Mouse (Mus musculus) lung, embryonic 15.5 days (tissue): ENCODE results near the gene Abraxas2. TPM values are rescaled to one million over a fixed set of nuclear protein-coding genes. Genes with fewer than 3 reads are reported as not detected.
A peak's percentile ranks its signal among the peaks of the same experiment; 100 is the strongest.

Experiments
- ATAC-seq: fragments of 200-750 bp; cut with Nextera tagmentation; 2 replicates; pipeline ENCODE4 v1.8.0; 2017; ENCODE audit warnings: moderate number of reproducible peaks, borderline replicate concordance; ENCODE audit not compliant: low FRiP score, low TSS enrichment; ENCODE audit errors: extremely low read depth
- H3K27ac ChIP-seq: fragments of 300-500 bp; sonication (generic); 2 replicates; pipeline ENCODE4 v1.5.1; 2015; ENCODE audit warnings: moderate library complexity, mild to moderate bottlenecking, inconsistent platforms
- H3K27me3 ChIP-seq: fragments of 300-500 bp; sonication (generic); 2 replicates; pipeline ENCODE4 v1.6.1; 2015; ENCODE audit warnings: inconsistent platforms
- H3K36me3 ChIP-seq: fragments of 300-500 bp; sonication (generic); 2 replicates; pipeline ENCODE4 v1.6.1; 2015; ENCODE audit warnings: inconsistent platforms
- H3K4me1 ChIP-seq: fragments of 300-500 bp; sonication (generic); 2 replicates; pipeline ENCODE4 v1.6.1; 2015; ENCODE audit warnings: inconsistent platforms
- H3K4me2 ChIP-seq: fragments of 300-500 bp; sonication (generic); 2 replicates; pipeline ENCODE4 v1.6.1; 2015; ENCODE audit warnings: inconsistent platforms, mild to moderate bottlenecking, moderate library complexity
- H3K4me3 ChIP-seq: fragments of 300-500 bp; sonication (generic); 2 replicates; pipeline ENCODE4 v1.5.1; 2015; ENCODE audit warnings: mild to moderate bottlenecking, inconsistent platforms
- H3K9ac ChIP-seq: fragments of 300-500 bp; sonication (generic); 2 replicates; pipeline ENCODE4 v1.6.1; 2015; ENCODE audit warnings: inconsistent platforms
- H3K9me3 ChIP-seq: fragments of 300-500 bp; sonication (generic); 2 replicates; pipeline ENCODE4 v1.6.1; 2016; ENCODE audit warnings: inconsistent platforms
- WGBS: fragments of 180-500 bp; shearing (Covaris S2); methylation state at CpG from one replicate; pipeline ENCODE4 v1.1.7; 2015; 5-methylcytosine and 5-hydroxymethylcytosine counted together
- polyA plus RNA-seq: library from polyadenylated mRNA; unstranded; fragments of >200 nt; fragmentation: Nextera tagmentation; extraction: Ambion mirVana; gene quantifications from 2 replicates; pipeline ENCODE4 v1.2.1, GENCODE M21; 2015

Gene Abraxas2
- polyA plus RNA-seq, 1 experiment from 2014 or later, result 34.0 TPM

DNA sequence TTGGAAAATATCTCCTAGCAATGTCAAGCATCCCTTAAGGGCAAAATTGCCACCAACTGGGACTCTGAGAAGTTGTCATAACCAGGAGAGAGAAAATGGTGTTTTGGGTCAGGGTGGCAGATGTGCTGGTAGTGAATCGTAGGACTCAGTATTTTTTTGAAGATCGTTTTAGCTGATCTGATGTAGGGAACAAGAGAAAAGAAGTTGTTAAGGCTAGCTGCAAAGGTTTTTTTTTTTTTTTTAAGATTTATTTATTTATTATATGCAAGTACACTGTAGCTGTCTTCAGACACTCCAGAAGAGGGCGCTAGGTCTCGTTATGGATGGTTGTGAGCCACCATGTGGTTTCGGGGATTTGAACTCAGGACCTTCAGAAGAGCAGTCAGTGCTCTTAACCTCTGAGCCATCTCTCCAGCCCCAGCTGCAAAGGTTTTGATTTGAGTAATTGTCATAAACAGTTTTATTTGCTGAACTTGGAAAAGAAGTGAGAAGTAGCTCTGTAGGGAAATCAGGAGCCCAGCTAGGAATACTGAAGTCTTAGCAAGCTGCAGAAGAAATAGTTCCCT lies 899 bp upstream of the Abraxas2 start:
- H3K9ac ChIP-seq, result no peak overlapping the region
- no peaks in the 10 kb centered on the region for H3K36me3 ChIP-seq
- H3K4me3 ChIP-seq, result no peak overlapping the region
- ATAC-seq, result no peak
- 62% methylated on average over 5 of the region's 5 CpGs for whole genome bisulfite sequencing
- no peak overlapping the region for H3K27ac ChIP-seq
- peaks cover 10% of the 10 kb centered on the region for H3K4me1 ChIP-seq
- H3K27me3 ChIP-seq, result no peaks in the 10 kb centered on the region
- H3K9me3 ChIP-seq, result no peaks in the 10 kb centered on the region
- H3K4me2 ChIP-seq, result no peak overlapping the region

DNA sequence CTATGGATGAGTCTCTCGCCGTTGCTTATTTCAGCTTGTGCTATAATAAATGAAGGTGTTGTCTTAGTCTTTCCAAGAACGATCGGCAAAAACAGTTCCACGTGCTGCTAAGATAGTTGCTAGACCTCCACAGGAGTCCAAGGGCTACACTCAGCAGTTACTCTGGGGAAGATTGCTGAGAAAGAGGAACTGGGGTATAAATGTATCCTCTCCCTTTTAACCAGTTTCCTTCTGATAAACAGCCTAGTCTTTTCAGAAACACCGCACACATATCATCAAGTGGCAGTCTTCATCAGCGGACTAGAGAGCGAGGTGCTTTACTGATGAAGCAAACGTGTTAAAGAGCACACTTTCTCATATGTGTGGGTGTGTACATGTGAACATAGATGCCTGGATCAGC lies 7.3 kb downstream of the Abraxas2 start:
- ATAC-seq, result no peak
- no peak overlapping the region for H3K9ac ChIP-seq
- H3K27me3 ChIP-seq, result no peaks in the 10 kb centered on the region
- WGBS, result 93% methylated on average over 9 of the region's 9 CpGs
- H3K4me2 ChIP-seq, result no peak overlapping the region
- H3K36me3 ChIP-seq, result peaks cover 54% of the 10 kb centered on the region
- H3K4me1 ChIP-seq, result no peaks in the 10 kb centered on the region
- H3K4me3 ChIP-seq, result no peak overlapping the region
- H3K9me3 ChIP-seq, result no peaks in the 10 kb centered on the region
- H3K27ac ChIP-seq, result no peak overlapping the region

DNA sequence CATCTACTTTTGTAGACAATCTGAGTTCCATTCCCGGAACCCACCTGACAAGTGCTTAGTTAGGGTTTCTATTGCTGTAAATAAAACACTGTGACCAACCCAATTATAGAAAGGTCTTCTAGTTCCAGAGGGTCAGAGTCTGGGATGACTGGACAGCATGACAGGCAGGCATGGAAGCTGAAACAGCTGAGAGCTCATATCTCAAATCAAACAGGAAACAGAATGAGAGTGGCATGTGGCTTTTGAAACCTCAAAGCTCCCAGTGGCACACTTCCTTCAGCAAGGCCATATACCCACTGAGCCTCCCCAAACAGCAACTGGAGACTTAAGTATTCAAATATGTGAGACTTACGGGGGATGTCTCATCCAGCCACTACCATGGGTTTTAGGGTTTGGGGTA lies 14.0 kb downstream of the Abraxas2 start:
- Histone ChIP-seq H3K4me3 (no peak overlapping the region), H3K9ac (no peak overlapping the region), H3K36me3 (peaks cover 86% of the 10 kb centered on the region), H3K4me1 (no peaks in the 10 kb centered on the region), H3K4me2 (no peak overlapping the region), H3K27me3 (no peaks in the 10 kb centered on the region), H3K27ac (no peak overlapping the region), H3K9me3 (no peaks in the 10 kb centered on the region)
- ATAC-seq, result no peak
- WGBS, result 99% methylated on average over 2 of the region's 2 CpGs

DNA sequence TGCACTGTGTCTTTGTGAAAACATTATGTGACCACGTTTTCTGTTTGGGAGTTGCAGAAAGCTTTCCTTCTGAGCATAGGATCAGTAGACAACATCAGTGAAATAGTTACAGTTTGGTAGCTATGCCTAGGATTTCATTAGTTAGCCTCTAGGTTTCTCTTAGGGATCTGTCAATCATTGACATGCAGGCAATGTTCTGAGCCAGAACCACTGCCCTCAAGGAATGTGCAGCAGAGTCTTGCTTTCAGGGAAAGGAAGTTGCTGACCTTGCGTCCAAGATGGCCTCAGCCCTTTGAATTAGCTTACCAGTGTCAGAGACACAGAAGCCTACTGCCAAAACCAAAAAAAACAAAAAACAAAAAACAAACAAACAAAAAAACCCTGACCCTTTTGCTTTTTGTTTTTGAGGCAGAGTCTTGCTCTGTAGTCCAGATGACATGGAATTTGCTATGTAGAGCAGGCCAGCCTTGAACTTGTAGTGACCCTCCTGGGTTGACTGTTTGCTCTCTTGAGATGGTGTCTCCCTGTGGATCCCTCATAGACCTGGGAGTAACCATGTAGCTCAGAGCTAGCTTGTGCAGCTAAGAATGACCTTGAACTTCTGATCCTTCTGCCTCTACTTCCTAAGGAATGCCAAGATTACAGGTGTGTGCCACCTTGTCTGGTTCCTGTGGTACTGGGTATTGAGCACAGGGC lies 16.5 kb downstream of the Abraxas2 start:
- WGBS, result 91% methylated on average over 2 of the region's 2 CpGs
- Histone ChIP-seq H3K9me3 (no peaks in the 10 kb centered on the region), H3K9ac (no peak overlapping the region), H3K4me1 (no peaks in the 10 kb centered on the region), H3K27ac (no peak overlapping the region), H3K4me2 (no peak overlapping the region), H3K27me3 (no peaks in the 10 kb centered on the region), H3K36me3 (peaks cover 90% of the 10 kb centered on the region), H3K4me3 (no peak overlapping the region)
- no peak for ATAC-seq

DNA sequence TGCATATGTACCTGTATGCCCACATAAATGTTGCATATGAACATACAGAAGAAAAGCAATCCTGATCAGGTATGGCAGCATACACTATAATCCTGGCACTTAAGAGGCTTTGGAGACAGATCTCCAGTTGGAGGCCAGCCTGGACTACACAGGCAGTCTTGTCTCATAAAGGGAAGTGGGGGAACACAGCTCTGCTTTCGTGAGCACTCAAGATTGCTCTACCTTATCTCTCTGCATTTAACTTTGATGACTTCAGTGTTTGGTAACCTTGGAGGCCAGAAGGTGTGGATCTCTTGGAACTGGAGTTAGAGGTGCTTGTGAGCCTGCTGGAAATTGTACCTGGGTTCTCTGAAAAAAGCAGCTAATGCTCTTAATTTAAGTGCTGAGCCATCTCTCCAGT lies 21.3 kb downstream of the Abraxas2 start:
- Histone ChIP-seq H3K4me1 (no peaks in the 10 kb centered on the region), H3K27ac (no peak overlapping the region), H3K4me2 (no peak overlapping the region), H3K4me3 (no peak overlapping the region), H3K27me3 (no peaks in the 10 kb centered on the region), H3K9me3 (no peaks in the 10 kb centered on the region), H3K36me3 (peaks cover 91% of the 10 kb centered on the region), H3K9ac (no peak overlapping the region)
- 77% methylated on average over 1 of the region's 1 CpGs for WGBS
- no peak for ATAC-seq

DNA sequence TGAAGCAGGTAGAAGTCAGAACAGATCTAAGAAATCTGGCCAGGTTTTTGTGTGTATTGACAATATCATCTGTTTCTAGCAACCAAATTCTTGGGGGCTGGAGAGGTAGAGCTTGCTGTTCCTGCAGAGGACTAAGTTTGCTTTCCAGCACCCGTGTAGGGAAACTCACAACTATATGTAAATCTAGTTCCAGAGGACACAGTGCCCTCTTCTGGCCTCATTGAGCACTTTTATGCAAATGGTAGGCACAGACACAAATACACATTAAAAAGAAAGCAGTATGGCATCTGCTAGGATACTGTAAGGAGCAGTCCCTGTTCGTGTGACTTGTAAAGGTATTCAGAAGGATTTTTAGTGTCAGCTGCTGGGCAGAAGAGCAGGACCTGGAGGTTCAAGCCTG lies 23.3 kb downstream of the Abraxas2 start:
- 68% methylated on average over 2 of the region's 2 CpGs for WGBS
- Histone ChIP-seq H3K27ac (no peak overlapping the region), H3K27me3 (no peaks in the 10 kb centered on the region), H3K9me3 (no peaks in the 10 kb centered on the region), H3K4me3 (no peak overlapping the region), H3K9ac (no peak overlapping the region), H3K36me3 (peaks cover 70% of the 10 kb centered on the region), H3K4me2 (no peak overlapping the region), H3K4me1 (no peaks in the 10 kb centered on the region)
- ATAC-seq, result no peak

DNA sequence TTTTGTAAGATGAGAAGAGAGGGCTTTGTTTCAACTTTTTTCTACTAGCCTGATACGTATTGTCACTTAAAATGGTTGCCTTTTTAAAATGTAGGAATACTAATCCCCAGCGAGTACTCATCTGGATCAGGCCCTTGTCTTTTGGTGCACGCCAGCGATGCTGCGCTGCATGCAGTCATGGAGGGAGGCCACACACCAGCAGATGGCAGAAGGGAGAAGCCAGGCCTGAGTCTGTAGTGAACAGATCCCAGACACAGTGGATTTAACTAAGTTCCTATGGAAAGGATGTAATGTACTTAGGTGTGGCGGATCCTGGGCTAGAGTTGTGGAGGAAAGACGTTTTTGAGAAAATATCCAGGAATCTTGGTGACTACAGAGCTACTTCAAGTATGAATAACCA lies 25.0 kb downstream of the Abraxas2 start:
- Histone ChIP-seq H3K4me2 (no peak overlapping the region), H3K9ac (no peak overlapping the region), H3K27ac (no peak overlapping the region), H3K9me3 (no peaks in the 10 kb centered on the region), H3K36me3 (peaks cover 57% of the 10 kb centered on the region), H3K4me3 (no peak overlapping the region), H3K27me3 (no peaks in the 10 kb centered on the region), H3K4me1 (no peaks in the 10 kb centered on the region)
- WGBS, result 91% methylated on average over 7 of the region's 7 CpGs
- ATAC-seq, result no peak

DNA sequence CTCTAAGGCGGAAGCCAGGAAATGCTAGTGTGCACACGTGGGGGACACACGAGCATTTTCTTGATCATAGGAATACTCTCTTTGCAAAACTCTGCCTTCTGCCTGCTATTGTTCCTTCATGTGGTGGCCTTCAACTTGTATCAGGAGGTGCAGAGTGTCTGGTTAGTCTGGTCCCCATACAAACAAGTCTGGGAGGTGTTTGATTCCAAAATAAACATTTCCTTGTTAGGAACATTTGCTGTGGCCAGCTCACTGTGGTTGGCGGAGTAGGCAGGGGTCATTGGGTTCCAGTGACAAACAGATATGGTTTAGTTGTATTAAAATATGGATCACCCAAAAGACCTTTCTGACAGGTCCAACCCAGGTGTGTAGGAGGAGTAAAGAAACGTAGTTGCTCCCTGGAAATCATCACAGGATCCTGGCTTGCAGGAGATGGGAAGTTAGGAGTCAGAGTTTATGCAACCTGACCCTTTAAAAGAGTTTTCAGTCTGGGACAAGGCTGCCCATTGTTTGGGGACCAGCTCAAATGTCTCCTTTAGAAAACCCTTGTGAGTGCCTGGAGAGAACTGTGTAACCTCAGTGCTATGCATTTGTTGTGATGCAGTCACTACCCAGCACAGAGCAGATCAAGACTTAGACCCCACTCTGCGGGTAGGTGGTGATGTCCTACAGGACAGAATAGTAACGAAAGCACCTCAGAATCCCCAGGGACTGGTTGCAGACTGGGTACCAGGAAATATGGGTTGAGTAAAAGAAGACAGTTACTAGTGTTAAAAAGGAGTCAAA lies 28.2 kb downstream of the Abraxas2 start:
- Histone ChIP-seq H3K4me3 (no peak overlapping the region), H3K4me1 (no peaks in the 10 kb centered on the region), H3K9me3 (no peaks in the 10 kb centered on the region), H3K27ac (0 out of 2 replicates have a peak overlapping the region, but pooled peaks have one; percentile 30), H3K9ac (no peak overlapping the region), H3K4me2 (no peak overlapping the region), H3K27me3 (no peaks in the 10 kb centered on the region), H3K36me3 (peaks cover 28% of the 10 kb centered on the region)
- 46% methylated on average over 7 of the region's 7 CpGs for WGBS
- no peak for ATAC-seq

DNA sequence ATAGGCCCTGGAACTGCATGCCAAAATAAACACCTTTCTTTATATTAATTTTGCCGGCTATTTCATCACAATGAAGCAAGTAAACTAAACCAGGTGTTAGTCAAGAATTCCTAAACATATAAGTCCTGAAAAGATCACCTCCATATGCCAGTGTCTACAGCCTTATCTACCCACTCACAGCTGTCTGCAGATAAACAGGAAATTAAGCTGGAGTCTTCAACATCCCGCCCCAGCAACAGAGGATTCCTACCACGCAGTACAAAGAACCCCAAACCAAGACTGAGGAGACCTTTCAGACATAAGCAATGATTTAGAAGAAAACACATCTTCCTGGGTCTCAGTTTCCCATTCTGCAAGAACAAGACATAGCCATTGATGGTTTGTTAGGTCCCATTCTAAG lies 29.0 kb downstream of the Abraxas2 start:
- Histone ChIP-seq H3K4me3 (no peak overlapping the region), H3K9me3 (no peaks in the 10 kb centered on the region), H3K4me2 (no peak overlapping the region), H3K36me3 (peaks cover 20% of the 10 kb centered on the region), H3K27ac (no peak overlapping the region), H3K9ac (no peak overlapping the region), H3K4me1 (no peaks in the 10 kb centered on the region), H3K27me3 (no peaks in the 10 kb centered on the region)
- WGBS, result 42% methylated on average over 3 of the region's 3 CpGs
- no peak for ATAC-seq

DNA sequence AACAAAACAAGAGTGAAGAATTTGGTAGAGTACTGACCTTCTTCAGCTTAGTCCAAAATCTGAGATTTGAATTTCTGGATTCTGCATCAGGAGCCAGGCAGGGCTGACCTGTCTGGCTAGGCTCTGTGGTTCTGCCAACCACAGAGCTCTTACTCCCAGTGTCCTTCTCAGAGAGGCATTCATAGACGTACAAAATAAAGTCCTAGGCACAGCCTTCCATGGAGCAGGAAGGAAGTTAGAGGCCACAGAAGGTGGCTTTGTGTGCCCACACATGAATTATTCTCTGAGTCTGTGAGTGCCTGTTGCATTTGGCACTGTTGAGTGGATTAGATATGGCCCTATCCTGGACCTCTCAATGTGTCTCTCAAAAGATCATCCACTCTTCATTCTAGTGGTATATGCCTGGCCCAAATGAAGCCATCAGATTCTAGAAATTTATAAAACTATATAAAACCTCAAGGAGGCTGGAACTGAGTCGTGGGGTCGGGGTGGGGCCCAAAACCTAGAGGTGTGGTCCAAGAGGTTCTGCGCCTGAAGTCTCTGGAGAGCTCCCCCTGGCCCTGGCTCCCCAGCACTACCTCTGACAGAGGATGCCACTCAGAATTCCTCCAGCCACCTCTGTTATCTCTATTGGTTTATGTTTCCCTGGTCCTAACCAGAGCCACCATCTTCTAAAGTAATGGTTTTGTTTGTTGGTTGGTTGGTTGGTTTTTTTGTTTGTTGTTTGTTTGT lies 29.7 kb downstream of the Abraxas2 start:
- no peaks in the 10 kb centered on the region for H3K27me3 ChIP-seq
- 58% methylated on average over 4 of the region's 4 CpGs for WGBS

DNA sequence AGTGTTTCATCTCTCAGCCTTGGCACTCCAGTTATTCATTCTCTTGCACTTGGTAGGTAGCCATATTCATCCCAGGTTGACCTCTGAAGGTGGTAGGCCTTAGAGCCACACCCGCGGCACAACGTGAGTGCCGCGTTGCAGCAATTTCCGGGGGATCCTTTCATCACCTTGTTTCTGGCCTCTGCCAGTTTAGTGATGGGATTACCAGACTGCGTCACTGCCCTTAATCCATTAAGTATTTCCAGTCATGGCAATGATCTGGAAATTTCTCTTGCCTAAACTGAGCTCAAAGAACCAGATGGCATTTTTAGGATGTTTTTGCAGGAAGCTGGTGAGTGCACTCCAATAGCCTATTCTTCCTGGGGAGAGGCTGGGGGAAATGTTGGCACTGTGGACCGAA lies 30.7 kb downstream of the Abraxas2 start:
- Histone ChIP-seq H3K4me3 (no peak overlapping the region), H3K4me1 (no peaks in the 10 kb centered on the region), H3K4me2 (no peak overlapping the region), H3K9me3 (no peaks in the 10 kb centered on the region), H3K36me3 (peaks cover 3% of the 10 kb centered on the region; the same call in 1 of the 2 replicates), H3K9ac (no peak overlapping the region), H3K27me3 (no peaks in the 10 kb centered on the region), H3K27ac (no peak overlapping the region)
- WGBS, result 96% methylated on average over 8 of the region's 8 CpGs
- no peak for ATAC-seq

More for the DNA sequence above, 29.7 kb downstream of the Abraxas2 start:
- Histone ChIP-seq H3K4me1 (no peaks in the 10 kb centered on the region), H3K9me3 (no peaks in the 10 kb centered on the region), H3K9ac (no peak overlapping the region), H3K4me3 (no peak overlapping the region), H3K4me2 (no peak overlapping the region), H3K27ac (no peak overlapping the region), H3K36me3 (peaks cover 13% of the 10 kb centered on the region)
- no peak for ATAC-seq
